Mouse (Mus musculus) myocyte (in vitro differentiated cells): ENCODE data around the gene Spsb2. TPM values are rescaled to one million over a fixed set of nuclear protein-coding genes. Genes with fewer than 3 reads are reported as not detected.

ENCODE experiments used
- H3K27me3 ChIP-seq: one replicate; pipeline ENCODE4 v1.6.1; 2011; ENCODE audit not compliant: control insufficient read depth, insufficient read depth, insufficient read length
- H3K36me3 ChIP-seq: one replicate; pipeline ENCODE4 v1.6.1; 2011; ENCODE audit not compliant: control insufficient read depth, insufficient read depth
- H3K4me2 ChIP-seq: one replicate; pipeline ENCODE4 v1.6.1; 2011; ENCODE audit warnings: low read depth, control low read depth
- H3K4me3 ChIP-seq: one replicate; pipeline ENCODE4 v1.5.1; 2011; ENCODE audit warnings: mild to moderate bottlenecking, control low read depth, moderate library complexity
- H3K79me2 ChIP-seq: one replicate; pipeline ENCODE4 v1.6.1; 2011; ENCODE audit not compliant: control insufficient read depth, insufficient read depth
- H3ac ChIP-seq: one replicate; pipeline ENCODE4 v1.6.1; 2011; ENCODE audit not compliant: control insufficient read depth, insufficient read length
- CEBPB ChIP-seq: IDR thresholded peaks from 2 replicates; pipeline ENCODE4 v1.6.1; 2011; ENCODE audit warnings: mild to moderate bottlenecking, moderate library complexity; ENCODE audit not compliant: poor library complexity, insufficient read depth, severe bottlenecking
- E2F4 ChIP-seq: IDR thresholded peaks from one replicate; pipeline ENCODE4 v1.6.1; 2011; ENCODE audit warnings: mild to moderate bottlenecking, control low read depth, moderate library complexity; ENCODE audit not compliant: insufficient read depth
- MYOD1 ChIP-seq, 3 experiments: IDR thresholded peaks; one replicate each; pipeline ENCODE4 v1.6.1; 2011; ENCODE audit warnings: control low read depth in 2 of 3, low read depth in 2 of 3, mild to moderate bottlenecking in 2 of 3, moderate library complexity in 1 of 3; ENCODE audit not compliant: insufficient read length in 2 of 3, control insufficient read depth in 1 of 3
- MYOG ChIP-seq, 3 experiments: IDR thresholded peaks; one replicate each; pipeline ENCODE4 v1.6.1; 2011; ENCODE audit warnings: control low read depth in 2 of 3, low read depth in 2 of 3, mild to moderate bottlenecking in 2 of 3; ENCODE audit not compliant: insufficient read length in 2 of 3, control insufficient read depth in 1 of 3, insufficient read depth in 1 of 3
- POLR2A ChIP-seq: IDR thresholded peaks from one replicate; pipeline ENCODE4 v1.6.1; 2011; ENCODE audit warnings: low read depth, mild to moderate bottlenecking, control low read depth, moderate library complexity; ENCODE audit not compliant: insufficient read length
- POLR2AphosphoS2 ChIP-seq: IDR thresholded peaks from one replicate; pipeline ENCODE4 v1.6.1; 2011; ENCODE audit warnings: low read depth, control low read depth; ENCODE audit not compliant: insufficient read length
- REST ChIP-seq: IDR thresholded peaks from one replicate; pipeline ENCODE4 v1.6.1; 2011; ENCODE audit warnings: mild to moderate bottlenecking, control low read depth, moderate library complexity; ENCODE audit not compliant: insufficient read depth, insufficient read length
- SRF ChIP-seq: IDR thresholded peaks from one replicate; pipeline ENCODE4 v1.6.1; 2011; ENCODE audit warnings: low read depth; ENCODE audit not compliant: control insufficient read depth, insufficient read length
- TCF12 ChIP-seq: IDR thresholded peaks from one replicate; pipeline ENCODE4 v1.6.1; 2011; ENCODE audit warnings: mild to moderate bottlenecking, control low read depth; ENCODE audit not compliant: poor library complexity, insufficient read depth, severe bottlenecking
- TCF3 ChIP-seq: IDR thresholded peaks from one replicate; pipeline ENCODE4 v1.6.1; 2011; ENCODE audit warnings: low read depth, control low read depth; ENCODE audit not compliant: insufficient read length
- USF1 ChIP-seq: IDR thresholded peaks from one replicate; pipeline ENCODE4 v1.6.1; 2011; ENCODE audit warnings: low read depth, mild to moderate bottlenecking, control low read depth, moderate library complexity
- polyA plus RNA-seq: library from polyadenylated mRNA; unstranded; fragments of >200 nt; fragmentation: generic; extraction: Trizol; gene quantifications from one replicate; pipeline ENCODE4 v1.2.1, GENCODE M21; 2012; ENCODE audit warnings: missing spikeins

Spsb2 gene
- polyA plus RNA-seq, 1 experiment, result 41.2 TPM

- Histone ChIP-seq H3K36me3 (no peaks in the 10 kb centered on the region), H3K79me2 (no peaks in the 10 kb centered on the region), H3ac (no peak overlapping the region), H3K27me3 (peaks cover 53% of the 10 kb centered on the region), H3K4me2 (no peak overlapping the region), H3K4me3 (no peak overlapping the region)
- TF ChIP-seq USF1, result no peak
- no peak for TF ChIP-seq REST
- no peak for TF ChIP-seq MYOD1 (IDR thresholded peaks at IDR 0.05; ENCODE audit: control insufficient read depth in 1 of 3, insufficient read length in 2 of 3, low read depth in 2 of 3)
- TF ChIP-seq E2F4, result no peak
- TF ChIP-seq MYOG (IDR thresholded peaks at IDR 0.05; ENCODE audit: control insufficient read depth in 1 of 3, insufficient read depth in 1 of 3, insufficient read length in 2 of 3, low read depth in 2 of 3), result no peak
- TF ChIP-seq TCF3, result no peak
- no peak for TF ChIP-seq SRF
- TF ChIP-seq POLR2AphosphoS2, result no peak
- TF ChIP-seq TCF12, result no peak
- no peak for TF ChIP-seq POLR2A
- no peak for TF ChIP-seq CEBPB
Observed at GRCm38 (mm10) chr6:124859725-124860124, 51.3 kb downstream of the Spsb2 start.

Other genes with a start within 250 kb of the Spsb2 start
- 0.14 TPM for gene C1rb, start 238.4 kb upstream of the Spsb2 start, polyA plus RNA-seq
- gene C1s2, start 172.6 kb upstream of the Spsb2 start, polyA plus RNA-seq, result 0.07 TPM
- 138 TPM for gene Lpcat3, start 145.6 kb upstream of the Spsb2 start, polyA plus RNA-seq
- gene Emg1, start 96.5 kb upstream of the Spsb2 start, polyA plus RNA-seq, result 103 TPM
- 339 TPM for gene Phb2, start 96.3 kb upstream of the Spsb2 start, polyA plus RNA-seq
- gene Ptpn6, start 69.9 kb upstream of the Spsb2 start, polyA plus RNA-seq, result 3.1 TPM
- gene Grcc10, start 67.3 kb upstream of the Spsb2 start, polyA plus RNA-seq, result 287 TPM
- not detected for gene Gm45234, start 52.6 kb upstream of the Spsb2 start, polyA plus RNA-seq
- 39.4 TPM for gene Atn1, start 52.1 kb upstream of the Spsb2 start, polyA plus RNA-seq
- gene Eno2, start 39.0 kb upstream of the Spsb2 start, polyA plus RNA-seq, result 19.5 TPM
- gene Lrrc23, start 28.9 kb upstream of the Spsb2 start, polyA plus RNA-seq, result 0.13 TPM
- gene Tpi1, start 5.6 kb downstream of the Spsb2 start, polyA plus RNA-seq, result 1,480 TPM
- 123 TPM for gene Usp5, start 20.8 kb downstream of the Spsb2 start, polyA plus RNA-seq
- 28.8 TPM for gene Cdca3, start 20.9 kb downstream of the Spsb2 start, polyA plus RNA-seq
- gene Gnb3, start 31.6 kb downstream of the Spsb2 start, polyA plus RNA-seq, result 0.11 TPM
- 1.1 TPM for gene P3h3, start 49.1 kb downstream of the Spsb2 start, polyA plus RNA-seq
- 0.02 TPM for gene Gpr162, start 55.3 kb downstream of the Spsb2 start, polyA plus RNA-seq
- gene Cd4, start 79.6 kb downstream of the Spsb2 start, polyA plus RNA-seq, result not detected
- gene Lag3, start 103.0 kb downstream of the Spsb2 start, polyA plus RNA-seq, result 0.41 TPM
- gene Ptms, start 111.4 kb downstream of the Spsb2 start, polyA plus RNA-seq, result 1,462 TPM
- gene Mlf2, start 122.7 kb downstream of the Spsb2 start, polyA plus RNA-seq, result 384 TPM
- gene Cops7a, start 156.9 kb downstream of the Spsb2 start, polyA plus RNA-seq, result 142 TPM
- gene Pianp, start 188.0 kb downstream of the Spsb2 start, polyA plus RNA-seq, result 1.1 TPM
- 20.8 TPM for gene Zfp384, start 200.5 kb downstream of the Spsb2 start, polyA plus RNA-seq
- gene Ing4, start 231.1 kb downstream of the Spsb2 start, polyA plus RNA-seq, result 31.2 TPM
- 1.4 TPM for gene Acrbp, start 241.0 kb downstream of the Spsb2 start, polyA plus RNA-seq